Mouse (Mus musculus) embryonic stem cell, embryonic (primary cell): Measurements from ENCODE around the gene Rp9.

Experiments used
- CTCF ChIA-PET, 4 experiments: fragments of 300-600 bp in 2 of 4; fragments of 350-600 bp in 2 of 4; sonication (Branson Sonifier 250); formaldehyde crosslinking; loops; one replicate each; lab custom pipeline; 2022; ENCODE audit warnings: inconsistent platforms in 2 of 4; lab: Charles Lee
- POLR2A ChIA-PET, 4 experiments: fragments of 300-600 bp in 2 of 4; fragments of 350-600 bp in 2 of 4; sonication (Branson Sonifier 250); formaldehyde crosslinking; loops; one replicate each; lab custom pipeline; 2022; ENCODE audit warnings: antibody characterized with exemption in 4 of 4, inconsistent platforms in 1 of 4; lab: Charles Lee

Rp9 gene

GRCm38 (mm10) chr9:22368030-22368429, 101.5 kb downstream of the Rp9 start:
- ChIA-PET CTCF (no interaction called here), POLR2A (interaction anchor here (0.7 to 5.7 kb wide), 12 partner anchors 8 to 46 kb away, joined by 3 to 31 read pairs (median 4); partner anchors contain the start of gene Anln (in 3 of the 4))

GRCm38 (mm10) chr9:22366621-22367020, 102.9 kb downstream of the Rp9 start:
- CTCF ChIA-PET: no interaction called here
- POLR2A ChIA-PET: interaction anchor here in 2 of 4 experiments (0.7 to 1.1 kb wide), 3 partner anchors 12 to 19 kb away, joined by 3 to 5 read pairs (median 3); no protein-coding TSS in a partner anchor

GRCm38 (mm10) chr9:22366221-22366620, 103.3 kb downstream of the Rp9 start:
- CTCF ChIA-PET: no interaction called here
- POLR2A ChIA-PET: interaction anchor here in 2 of 4 experiments (0.6 to 1.2 kb wide), 5 partner anchors 11 to 148 kb away, joined by 3 to 5 read pairs (median 3); no protein-coding TSS in a partner anchor
